Mouse (Mus musculus) myocyte (in vitro differentiated cells): ENCODE measurements at regions not wholly inside any gene's neighbourhood (a gene's known extent, or its start where the extent isn't known, plus 50 kb on each side); places are given as distances from the start of the nearest gene placed in this dataset.
A peak's percentile ranks its signal among the peaks of the same experiment; 100 is the strongest.

ENCODE experiments used
- H3K27me3 ChIP-seq: one replicate; pipeline ENCODE4 v1.6.1; 2011; ENCODE audit not compliant: control insufficient read depth, insufficient read depth, insufficient read length
- H3K36me3 ChIP-seq: one replicate; pipeline ENCODE4 v1.6.1; 2011; ENCODE audit not compliant: control insufficient read depth, insufficient read depth
- H3K4me2 ChIP-seq: one replicate; pipeline ENCODE4 v1.6.1; 2011; ENCODE audit warnings: low read depth, control low read depth
- H3K4me3 ChIP-seq: one replicate; pipeline ENCODE4 v1.5.1; 2011; ENCODE audit warnings: mild to moderate bottlenecking, control low read depth, moderate library complexity
- H3K79me2 ChIP-seq: one replicate; pipeline ENCODE4 v1.6.1; 2011; ENCODE audit not compliant: control insufficient read depth, insufficient read depth
- H3ac ChIP-seq: one replicate; pipeline ENCODE4 v1.6.1; 2011; ENCODE audit not compliant: control insufficient read depth, insufficient read length
- CEBPB ChIP-seq: IDR thresholded peaks from 2 replicates; pipeline ENCODE4 v1.6.1; 2011; ENCODE audit warnings: mild to moderate bottlenecking, moderate library complexity; ENCODE audit not compliant: poor library complexity, insufficient read depth, severe bottlenecking
- E2F4 ChIP-seq: IDR thresholded peaks from one replicate; pipeline ENCODE4 v1.6.1; 2011; ENCODE audit warnings: mild to moderate bottlenecking, control low read depth, moderate library complexity; ENCODE audit not compliant: insufficient read depth
- MAX ChIP-seq: IDR thresholded peaks from one replicate; pipeline ENCODE4 v1.6.1; 2011; ENCODE audit warnings: low read depth, mild to moderate bottlenecking, control low read depth
- MYOD1 ChIP-seq, 3 experiments: IDR thresholded peaks; one replicate each; pipeline ENCODE4 v1.6.1; 2011; ENCODE audit warnings: control low read depth in 2 of 3, low read depth in 2 of 3, mild to moderate bottlenecking in 2 of 3, moderate library complexity in 1 of 3; ENCODE audit not compliant: insufficient read length in 2 of 3, control insufficient read depth in 1 of 3
- MYOG ChIP-seq, 3 experiments: IDR thresholded peaks; one replicate each; pipeline ENCODE4 v1.6.1; 2011; ENCODE audit warnings: control low read depth in 2 of 3, low read depth in 2 of 3, mild to moderate bottlenecking in 2 of 3; ENCODE audit not compliant: insufficient read length in 2 of 3, control insufficient read depth in 1 of 3, insufficient read depth in 1 of 3
- POLR2A ChIP-seq: IDR thresholded peaks from one replicate; pipeline ENCODE4 v1.6.1; 2011; ENCODE audit warnings: low read depth, mild to moderate bottlenecking, control low read depth, moderate library complexity; ENCODE audit not compliant: insufficient read length
- POLR2AphosphoS2 ChIP-seq: IDR thresholded peaks from one replicate; pipeline ENCODE4 v1.6.1; 2011; ENCODE audit warnings: low read depth, control low read depth; ENCODE audit not compliant: insufficient read length
- REST ChIP-seq: IDR thresholded peaks from one replicate; pipeline ENCODE4 v1.6.1; 2011; ENCODE audit warnings: mild to moderate bottlenecking, control low read depth, moderate library complexity; ENCODE audit not compliant: insufficient read depth, insufficient read length
- SRF ChIP-seq: IDR thresholded peaks from one replicate; pipeline ENCODE4 v1.6.1; 2011; ENCODE audit warnings: low read depth; ENCODE audit not compliant: control insufficient read depth, insufficient read length
- TCF12 ChIP-seq: IDR thresholded peaks from one replicate; pipeline ENCODE4 v1.6.1; 2011; ENCODE audit warnings: mild to moderate bottlenecking, control low read depth; ENCODE audit not compliant: poor library complexity, insufficient read depth, severe bottlenecking
- TCF3 ChIP-seq: IDR thresholded peaks from one replicate; pipeline ENCODE4 v1.6.1; 2011; ENCODE audit warnings: low read depth, control low read depth; ENCODE audit not compliant: insufficient read length
- USF1 ChIP-seq: IDR thresholded peaks from one replicate; pipeline ENCODE4 v1.6.1; 2011; ENCODE audit warnings: low read depth, mild to moderate bottlenecking, control low read depth, moderate library complexity

- Histone ChIP-seq H3K27me3 (no peaks in the 10 kb centered on the region), H3ac (no peak overlapping the region), H3K79me2 (no peaks in the 10 kb centered on the region), H3K4me3 (no peak overlapping the region), H3K4me2 (peak overlapping the region; percentile 66), H3K36me3 (no peaks in the 10 kb centered on the region)
- no peak for TF ChIP-seq E2F4
- TF ChIP-seq MYOG (IDR thresholded peaks at IDR 0.05; ENCODE audit: control insufficient read depth in 1 of 3, insufficient read depth in 1 of 3, insufficient read length in 2 of 3, low read depth in 2 of 3), result no peak
- no peak for TF ChIP-seq REST
- TF ChIP-seq CEBPB, result no peak
- no peak for TF ChIP-seq TCF12
- no peak for TF ChIP-seq POLR2AphosphoS2
- TF ChIP-seq SRF, result no peak
- no peak for TF ChIP-seq MAX
- TF ChIP-seq USF1, result no peak
- no peak for TF ChIP-seq POLR2A
- no peak for TF ChIP-seq TCF3
- TF ChIP-seq MYOD1 (IDR thresholded peaks at IDR 0.05; ENCODE audit: control insufficient read depth in 1 of 3, insufficient read length in 2 of 3, low read depth in 2 of 3), result no peak
These were observed 96.6 kb downstream of the Bms1 start for GRCm38 (mm10) chr6:118322631-118323030.

GRCm38 (mm10) chr6:118322061-118322460 is 97.2 kb downstream of the Bms1 start:
- no peaks in the 10 kb centered on the region for H3K27me3 ChIP-seq
- H3K4me3 ChIP-seq, result no peak overlapping the region
- H3K4me2 ChIP-seq, result no peak overlapping the region
- H3ac ChIP-seq, result no peak overlapping the region
- H3K36me3 ChIP-seq, result no peaks in the 10 kb centered on the region
- no peaks in the 10 kb centered on the region for H3K79me2 ChIP-seq
- TF ChIP-seq POLR2AphosphoS2, result no peak
- TF ChIP-seq SRF, result no peak
- TF ChIP-seq CEBPB, result no peak
- TF ChIP-seq USF1, result no peak
- TF ChIP-seq REST, result no peak
- no peak for TF ChIP-seq POLR2A
- no peak for TF ChIP-seq TCF3
- TF ChIP-seq MAX, result no peak
- TF ChIP-seq MYOD1 (IDR thresholded peaks at IDR 0.05; ENCODE audit: control insufficient read depth in 1 of 3, insufficient read length in 2 of 3, low read depth in 2 of 3), result no peak
- TF ChIP-seq MYOG (IDR thresholded peaks at IDR 0.05; ENCODE audit: control insufficient read depth in 1 of 3, insufficient read depth in 1 of 3, insufficient read length in 2 of 3, low read depth in 2 of 3), result no peak
- TF ChIP-seq E2F4, result no peak
- no peak for TF ChIP-seq TCF12

- Histone ChIP-seq H3ac (no peak overlapping the region), H3K36me3 (no peaks in the 10 kb centered on the region), H3K79me2 (no peaks in the 10 kb centered on the region), H3K27me3 (peaks cover 4% of the 10 kb centered on the region), H3K4me2 (no peak overlapping the region), H3K4me3 (no peak overlapping the region)
- no peak for TF ChIP-seq POLR2A
- TF ChIP-seq SRF, result no peak
- TF ChIP-seq USF1, result no peak
- TF ChIP-seq E2F4, result no peak
- no peak for TF ChIP-seq MYOD1 (IDR thresholded peaks at IDR 0.05; ENCODE audit: control insufficient read depth in 1 of 3, insufficient read length in 2 of 3, low read depth in 2 of 3)
- TF ChIP-seq REST, result no peak
- TF ChIP-seq CEBPB, result no peak
- TF ChIP-seq MYOG (IDR thresholded peaks at IDR 0.05; ENCODE audit: control insufficient read depth in 1 of 3, insufficient read depth in 1 of 3, insufficient read length in 2 of 3, low read depth in 2 of 3), result no peak
- TF ChIP-seq MAX, result no peak
- TF ChIP-seq TCF3, result no peak
- TF ChIP-seq POLR2AphosphoS2, result no peak
- no peak for TF ChIP-seq TCF12
These were observed 99.2 kb downstream of the Bms1 start for GRCm38 (mm10) chr6:118320021-118320525.

GRCm38 (mm10) chr6:118315881-118316280 is 103.4 kb downstream of the Bms1 start:
- Histone ChIP-seq H3K79me2 (no peaks in the 10 kb centered on the region), H3K36me3 (no peaks in the 10 kb centered on the region), H3K4me3 (no peak overlapping the region), H3K27me3 (peaks cover 4% of the 10 kb centered on the region), H3ac (no peak overlapping the region), H3K4me2 (no peak overlapping the region)
- TF ChIP-seq TCF12 (no peak), E2F4 (no peak), MYOD1 (IDR thresholded peaks at IDR 0.05; ENCODE audit: control insufficient read depth in 1 of 3, insufficient read length in 2 of 3, low read depth in 2 of 3) (no peak), CEBPB (no peak)

GRCm38 (mm10) chr6:118314941-118315687 is 104.2 kb downstream of the Bms1 start:
- no peak for TF ChIP-seq TCF12
- TF ChIP-seq CEBPB, result no peak
- TF ChIP-seq USF1, result no peak
- TF ChIP-seq E2F4, result no peak
- TF ChIP-seq MYOG (IDR thresholded peaks at IDR 0.05; ENCODE audit: control insufficient read depth in 1 of 3, insufficient read depth in 1 of 3, insufficient read length in 2 of 3, low read depth in 2 of 3), result no peak
- no peak for TF ChIP-seq MAX
- TF ChIP-seq REST, result no peak
- no peak for TF ChIP-seq SRF
- TF ChIP-seq MYOD1 (IDR thresholded peaks at IDR 0.05; ENCODE audit: control insufficient read depth in 1 of 3, insufficient read length in 2 of 3, low read depth in 2 of 3), result no peak
- TF ChIP-seq POLR2A, result no peak
- no peak for TF ChIP-seq POLR2AphosphoS2
- Histone ChIP-seq H3K27me3 (peaks cover 4% of the 10 kb centered on the region), H3K36me3 (no peaks in the 10 kb centered on the region), H3K79me2 (no peaks in the 10 kb centered on the region), H3K4me2 (no peak overlapping the region), H3ac (no peak overlapping the region), H3K4me3 (no peak overlapping the region)
